Mouse (Mus musculus): ENCODE results near the gene Mtrf1l. TPM values are rescaled to one million over a fixed set of nuclear protein-coding genes. Genes with fewer than 3 reads are reported as not detected.

Gene Mtrf1l
- polyA plus RNA-seq, 1 experiment from 2014 or later = 6.7 TPM

DNA sequence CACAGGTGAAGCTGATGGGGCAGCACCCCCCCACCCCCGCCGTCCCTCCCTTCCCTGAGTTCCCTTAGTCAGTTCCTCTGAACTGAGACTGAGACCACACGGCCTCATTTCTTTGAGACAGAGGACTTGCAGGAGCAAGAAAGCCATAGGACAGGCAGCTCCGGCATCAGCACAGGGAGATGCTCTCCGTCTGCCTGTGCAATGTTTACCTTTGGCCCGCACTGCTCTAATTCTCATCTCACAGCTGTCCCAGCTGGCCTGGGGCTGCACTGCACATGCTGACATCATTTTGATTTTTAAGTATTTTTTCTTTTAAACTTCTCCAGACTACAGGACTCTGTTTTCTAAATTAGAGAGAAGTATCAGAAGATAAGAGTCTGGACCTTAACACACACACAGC lies 20.8 kb downstream of the Mtrf1l start:
- H3K27ac ChIP-seq (ENCODE audit: low read depth) = no peak overlapping the region
- H3K9me3 ChIP-seq (ENCODE audit: low read length) = no peaks in the 10 kb centered on the region
- H3K4me3 ChIP-seq (ENCODE audit: low read depth, low read length) = peak overlapping the region; percentile 91
- ATAC-seq (no peak), DNase-seq (no peak)
- peak overlapping the region; percentile 97 for H3K4me2 ChIP-seq (ENCODE audit: low read depth, low read length)
- H3K9ac ChIP-seq (replicated peaks) = peak overlapping the region; percentile 76
- H3K27me3 ChIP-seq (ENCODE audit: insufficient read depth, low read length) = no peaks in the 10 kb centered on the region
- no peak for TF ChIP-seq CTCF (IDR thresholded peaks at IDR 0.05; ENCODE audit: low read depth)
- no peak for TF ChIP-seq EP300 (IDR thresholded peaks at IDR 0.05; ENCODE audit: low read depth)
- peaks cover 42% of the 10 kb centered on the region for H3K36me3 ChIP-seq (replicated peaks; ENCODE audit: insufficient read depth, low read length)
- WGBS (ENCODE audit: insufficient replicate concordance) = 16% methylated on average over 6 of the region's 6 CpGs
- H3K4me1 ChIP-seq (ENCODE audit: insufficient read depth) = peaks cover 30% of the 10 kb centered on the region

DNA sequence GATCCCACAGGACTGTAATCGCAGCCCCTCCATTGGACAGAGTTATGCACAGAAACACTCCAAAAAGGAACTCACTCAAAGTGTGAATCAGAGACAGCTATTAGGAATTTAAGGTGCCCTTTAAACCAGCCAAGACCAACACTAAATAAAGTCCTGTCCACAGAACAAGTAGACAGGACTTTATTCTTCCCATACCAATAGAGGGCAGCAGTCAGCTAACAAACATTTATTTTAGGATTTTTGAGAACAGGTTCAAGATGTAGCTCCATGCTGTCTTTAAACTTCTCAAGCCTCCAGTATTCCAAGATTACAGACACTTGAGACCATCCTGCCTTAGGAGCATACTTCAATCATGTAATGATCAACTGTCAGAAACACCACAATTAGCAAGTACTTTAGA lies 23.2 kb downstream of the Mtrf1l start:
- no peaks in the 10 kb centered on the region for H3K27me3 ChIP-seq (ENCODE audit: insufficient read depth, low read length)
- H3K27ac ChIP-seq (ENCODE audit: low read depth) = no peak overlapping the region
- H3K4me1 ChIP-seq (ENCODE audit: insufficient read depth) = peaks cover 18% of the 10 kb centered on the region
- WGBS (ENCODE audit: insufficient replicate concordance) = 90% methylated on average over 1 of the region's 1 CpGs
- no peak overlapping the region for H3K9ac ChIP-seq (replicated peaks)
- no peak overlapping the region for H3K4me2 ChIP-seq (ENCODE audit: low read depth, low read length)
- DNase-seq (no peak), ATAC-seq (no peak)
- H3K4me3 ChIP-seq (ENCODE audit: low read depth, low read length) = no peak overlapping the region
- no peaks in the 10 kb centered on the region for H3K9me3 ChIP-seq (ENCODE audit: low read length)
- H3K36me3 ChIP-seq (replicated peaks; ENCODE audit: insufficient read depth, low read length) = peaks cover 42% of the 10 kb centered on the region
- TF ChIP-seq EP300 (IDR thresholded peaks at IDR 0.05; ENCODE audit: low read depth) = no peak
- peak; percentile 66 for TF ChIP-seq CTCF (IDR thresholded peaks at IDR 0.05; ENCODE audit: low read depth)

DNA sequence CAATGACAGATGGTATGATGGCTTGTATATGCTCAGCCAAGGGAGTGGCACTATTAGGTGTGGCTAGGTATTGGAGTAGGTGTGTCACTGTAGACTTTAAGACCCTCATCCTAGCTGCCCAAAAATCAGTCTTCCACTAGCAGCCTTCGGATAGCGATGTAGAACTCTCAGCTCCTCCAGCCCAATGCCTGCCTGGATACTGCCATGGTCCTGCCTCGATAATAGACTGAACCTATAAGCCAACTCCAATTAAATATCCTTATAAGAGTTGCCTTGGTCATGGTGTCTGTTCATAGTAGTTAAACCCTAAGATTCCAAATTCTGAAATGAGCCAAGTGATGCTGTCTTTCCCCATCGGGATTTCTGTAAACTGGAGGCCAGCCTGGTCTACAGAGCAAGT lies 25.6 kb downstream of the Mtrf1l start:
- 92% methylated on average over 4 of the region's 4 CpGs for WGBS (ENCODE audit: insufficient replicate concordance)
- Histone ChIP-seq H3K27ac (ENCODE audit: low read depth) (no peak overlapping the region), H3K27me3 (ENCODE audit: insufficient read depth, low read length) (no peaks in the 10 kb centered on the region), H3K9ac (replicated peaks) (no peak overlapping the region), H3K9me3 (ENCODE audit: low read length) (no peaks in the 10 kb centered on the region), H3K4me3 (ENCODE audit: low read depth, low read length) (no peak overlapping the region), H3K4me2 (ENCODE audit: low read depth, low read length) (no peak overlapping the region), H3K4me1 (ENCODE audit: insufficient read depth) (peaks cover 8% of the 10 kb centered on the region), H3K36me3 (replicated peaks; ENCODE audit: insufficient read depth, low read length) (peaks cover 42% of the 10 kb centered on the region)
- DNase-seq (no peak), ATAC-seq (no peak)
- TF ChIP-seq EP300 (IDR thresholded peaks at IDR 0.05; ENCODE audit: low read depth) = no peak
- TF ChIP-seq CTCF (IDR thresholded peaks at IDR 0.05; ENCODE audit: low read depth) = no peak

DNA sequence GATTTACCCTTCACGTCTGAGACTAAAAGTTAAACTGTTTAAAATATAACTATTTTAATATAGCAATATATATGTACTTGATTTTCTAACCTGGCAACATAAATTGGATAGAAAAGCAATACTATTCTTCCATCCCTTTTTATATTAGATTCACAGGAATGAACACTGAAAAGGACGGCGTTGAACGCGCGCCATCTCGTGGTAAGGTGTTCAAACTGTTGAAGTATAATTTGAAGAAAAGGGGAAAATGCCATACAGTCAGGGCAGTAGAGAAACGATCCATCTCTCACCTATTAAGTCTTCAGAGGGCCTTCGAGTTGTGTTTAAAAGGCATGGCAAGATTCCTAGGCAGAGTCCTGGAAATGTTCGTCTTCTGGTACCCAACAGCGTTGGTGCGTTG lies 33.1 kb downstream of the Mtrf1l start:
- no peaks in the 10 kb centered on the region for H3K4me1 ChIP-seq (ENCODE audit: insufficient read depth)
- DNase-seq = peak; percentile 47
- TF ChIP-seq EP300 (IDR thresholded peaks at IDR 0.05; ENCODE audit: low read depth) (no peak), CTCF (IDR thresholded peaks at IDR 0.05; ENCODE audit: low read depth) (peak; percentile 70)
- no peaks in the 10 kb centered on the region for H3K27me3 ChIP-seq (ENCODE audit: insufficient read depth, low read length)
- WGBS (ENCODE audit: insufficient replicate concordance) = 15% methylated on average over 12 of the region's 12 CpGs
- no peak overlapping the region for H3K9ac ChIP-seq (replicated peaks)
- no peaks in the 10 kb centered on the region for H3K9me3 ChIP-seq (ENCODE audit: low read length)
- no peak overlapping the region for H3K27ac ChIP-seq (ENCODE audit: low read depth)
- ATAC-seq = no peak
- H3K4me3 ChIP-seq (ENCODE audit: low read depth, low read length) = no peak overlapping the region
- H3K4me2 ChIP-seq (ENCODE audit: low read depth, low read length) = no peak overlapping the region
- H3K36me3 ChIP-seq (replicated peaks; ENCODE audit: insufficient read depth, low read length) = no peaks in the 10 kb centered on the region

DNA sequence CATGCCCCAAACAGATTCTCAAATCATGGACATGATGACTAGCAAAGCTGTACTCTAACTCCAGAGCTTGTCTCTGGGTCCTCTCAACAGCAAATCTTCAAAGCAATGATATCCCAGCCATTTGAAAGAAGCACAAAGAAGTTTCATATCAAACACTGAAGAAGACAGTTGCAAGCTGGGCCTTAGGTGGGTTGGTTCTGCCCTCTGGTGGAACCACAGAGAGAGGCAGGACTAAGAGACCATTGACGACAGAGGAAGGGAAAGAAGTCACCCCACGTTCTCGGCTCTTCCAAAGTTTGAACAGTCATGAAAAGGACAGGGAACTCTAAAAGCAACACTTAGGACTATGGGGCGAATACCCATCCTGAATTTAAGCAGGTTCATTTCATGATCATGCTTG lies 36.8 kb downstream of the Mtrf1l start:
- ATAC-seq (no peak), DNase-seq (no peak)
- Histone ChIP-seq H3K27me3 (ENCODE audit: insufficient read depth, low read length) (no peaks in the 10 kb centered on the region), H3K36me3 (replicated peaks; ENCODE audit: insufficient read depth, low read length) (no peaks in the 10 kb centered on the region), H3K4me3 (ENCODE audit: low read depth, low read length) (no peak overlapping the region), H3K4me2 (ENCODE audit: low read depth, low read length) (no peak overlapping the region), H3K9me3 (ENCODE audit: low read length) (no peaks in the 10 kb centered on the region), H3K9ac (replicated peaks) (no peak overlapping the region), H3K4me1 (ENCODE audit: insufficient read depth) (no peaks in the 10 kb centered on the region), H3K27ac (ENCODE audit: low read depth) (no peak overlapping the region)
- TF ChIP-seq CTCF (IDR thresholded peaks at IDR 0.05; ENCODE audit: low read depth) (peak; percentile 71), EP300 (IDR thresholded peaks at IDR 0.05; ENCODE audit: low read depth) (no peak)
- WGBS (ENCODE audit: insufficient replicate concordance) = 13% methylated on average over 4 of the region's 4 CpGs

Other genes starting within 250 kb of the Mtrf1l start
- 3.3 and 3.5 TPM in 2 replicates for gene Myct1, start 230.1 kb downstream of the Mtrf1l start, polyA plus RNA-seq (2015; fragmentation: Nextera tagmentation; extraction: Ambion mirVana)
- gene Vip, start 184.7 kb downstream of the Mtrf1l start, polyA plus RNA-seq (2015; fragmentation: Nextera tagmentation; extraction: Ambion mirVana) = not detected in 2 replicates
- 41.1 and 42.8 TPM in 2 replicates for gene Fbxo5, start 18.3 kb downstream of the Mtrf1l start, polyA plus RNA-seq (2015; fragmentation: Nextera tagmentation; extraction: Ambion mirVana)
- 0.07 and 0.08 TPM in 2 replicates for gene Rgs17, start 98.5 kb upstream of the Mtrf1l start, polyA plus RNA-seq (2015; fragmentation: Nextera tagmentation; extraction: Ambion mirVana)

All from liver, postnatal 0 days (tissue).